Mouse (Mus musculus): Measurements from ENCODE around the gene Aqp9. TPM values are rescaled to one million over a fixed set of nuclear protein-coding genes. Genes with fewer than 3 reads are reported as not detected.

Gene Aqp9
- polyA plus RNA-seq, 1 experiment, result 0.32 TPM

- Histone ChIP-seq H3K27me3 (ENCODE audit: control insufficient read depth, insufficient read depth, insufficient read length) (no peaks in the 10 kb centered on the region), H3K4me2 (ENCODE audit: low read depth) (no peak overlapping the region), H3K36me3 (ENCODE audit: control insufficient read depth, insufficient read depth) (no peaks in the 10 kb centered on the region), H3ac (ENCODE audit: control insufficient read depth, insufficient read length) (no peak overlapping the region), H3K4me3 (no peak overlapping the region), H3K79me2 (ENCODE audit: control insufficient read depth, insufficient read depth) (no peaks in the 10 kb centered on the region)
- TF ChIP-seq POLR2AphosphoS2 (IDR thresholded peaks at IDR 0.05; ENCODE audit: insufficient read length, low read depth) (no peak), SRF (IDR thresholded peaks at IDR 0.05; ENCODE audit: control insufficient read depth, insufficient read length, low read depth) (no peak), TCF12 (IDR thresholded peaks at IDR 0.05; ENCODE audit: insufficient read depth, poor library complexity, severe bottlenecking) (no peak), TCF3 (IDR thresholded peaks at IDR 0.05; ENCODE audit: insufficient read length, low read depth) (no peak), REST (IDR thresholded peaks at IDR 0.05; ENCODE audit: insufficient read depth, insufficient read length) (no peak)
Measured at GRCm38 (mm10) chr9:71148890-71149289, 19.6 kb downstream of the Aqp9 start.

- H3ac ChIP-seq (ENCODE audit: control insufficient read depth, insufficient read length), result no peak overlapping the region
- H3K36me3 ChIP-seq (ENCODE audit: control insufficient read depth, insufficient read depth), result no peaks in the 10 kb centered on the region
- no peak for TF ChIP-seq TCF12 (IDR thresholded peaks at IDR 0.05; ENCODE audit: insufficient read depth, poor library complexity, severe bottlenecking)
- no peak for TF ChIP-seq TCF3 (IDR thresholded peaks at IDR 0.05; ENCODE audit: insufficient read length, low read depth)
- no peak for TF ChIP-seq USF1 (IDR thresholded peaks at IDR 0.05; ENCODE audit: low read depth)
- TF ChIP-seq CEBPB (IDR thresholded peaks at IDR 0.05; ENCODE audit: insufficient read depth, poor library complexity, severe bottlenecking), result no peak
- no peak for TF ChIP-seq MAX (IDR thresholded peaks at IDR 0.05; ENCODE audit: low read depth)
- TF ChIP-seq POLR2A (IDR thresholded peaks at IDR 0.05; ENCODE audit: insufficient read length, low read depth), result no peak
- TF ChIP-seq SRF (IDR thresholded peaks at IDR 0.05; ENCODE audit: control insufficient read depth, insufficient read length, low read depth), result no peak
- TF ChIP-seq MYOD1 (IDR thresholded peaks at IDR 0.05; ENCODE audit: control insufficient read depth in 1 of 3, insufficient read length in 2 of 3, low read depth in 2 of 3), result no peak
- no peak for TF ChIP-seq E2F4 (IDR thresholded peaks at IDR 0.05; ENCODE audit: insufficient read depth)
- no peak for TF ChIP-seq REST (IDR thresholded peaks at IDR 0.05; ENCODE audit: insufficient read depth, insufficient read length)
- no peak overlapping the region for H3K4me2 ChIP-seq (ENCODE audit: low read depth)
- no peak overlapping the region for H3K4me3 ChIP-seq
- no peaks in the 10 kb centered on the region for H3K27me3 ChIP-seq (ENCODE audit: control insufficient read depth, insufficient read depth, insufficient read length)
- no peaks in the 10 kb centered on the region for H3K79me2 ChIP-seq (ENCODE audit: control insufficient read depth, insufficient read depth)
Measured at GRCm38 (mm10) chr9:71146210-71146609, 22.3 kb downstream of the Aqp9 start.

- no peaks in the 10 kb centered on the region for H3K36me3 ChIP-seq (ENCODE audit: control insufficient read depth, insufficient read depth)
- no peak overlapping the region for H3ac ChIP-seq (ENCODE audit: control insufficient read depth, insufficient read length)
- H3K27me3 ChIP-seq (ENCODE audit: control insufficient read depth, insufficient read depth, insufficient read length), result no peaks in the 10 kb centered on the region
- H3K4me2 ChIP-seq (ENCODE audit: low read depth), result no peak overlapping the region
- no peak overlapping the region for H3K4me3 ChIP-seq
- TF ChIP-seq MYOD1 (IDR thresholded peaks at IDR 0.05; ENCODE audit: control insufficient read depth in 1 of 3, insufficient read length in 2 of 3, low read depth in 2 of 3) (no peak), CEBPB (IDR thresholded peaks at IDR 0.05; ENCODE audit: insufficient read depth, poor library complexity, severe bottlenecking) (no peak), SRF (IDR thresholded peaks at IDR 0.05; ENCODE audit: control insufficient read depth, insufficient read length, low read depth) (no peak), REST (IDR thresholded peaks at IDR 0.05; ENCODE audit: insufficient read depth, insufficient read length) (no peak), MAX (IDR thresholded peaks at IDR 0.05; ENCODE audit: low read depth) (no peak), E2F4 (IDR thresholded peaks at IDR 0.05; ENCODE audit: insufficient read depth) (no peak), POLR2AphosphoS2 (IDR thresholded peaks at IDR 0.05; ENCODE audit: insufficient read length, low read depth) (no peak), POLR2A (IDR thresholded peaks at IDR 0.05; ENCODE audit: insufficient read length, low read depth) (no peak), MYOG (IDR thresholded peaks at IDR 0.05; ENCODE audit: control insufficient read depth in 1 of 3, insufficient read depth in 1 of 3, insufficient read length in 2 of 3, low read depth in 2 of 3) (no peak), TCF3 (IDR thresholded peaks at IDR 0.05; ENCODE audit: insufficient read length, low read depth) (no peak), TCF12 (IDR thresholded peaks at IDR 0.05; ENCODE audit: insufficient read depth, poor library complexity, severe bottlenecking) (no peak), USF1 (IDR thresholded peaks at IDR 0.05; ENCODE audit: low read depth) (no peak)
- no peaks in the 10 kb centered on the region for H3K79me2 ChIP-seq (ENCODE audit: control insufficient read depth, insufficient read depth)
Measured at GRCm38 (mm10) chr9:71140205-71140604, 28.3 kb downstream of the Aqp9 start.

- no peaks in the 10 kb centered on the region for H3K79me2 ChIP-seq (ENCODE audit: control insufficient read depth, insufficient read depth)
- no peak overlapping the region for H3K4me2 ChIP-seq (ENCODE audit: low read depth)
- no peaks in the 10 kb centered on the region for H3K36me3 ChIP-seq (ENCODE audit: control insufficient read depth, insufficient read depth)
- no peaks in the 10 kb centered on the region for H3K27me3 ChIP-seq (ENCODE audit: control insufficient read depth, insufficient read depth, insufficient read length)
- H3K4me3 ChIP-seq, result no peak overlapping the region
- no peak overlapping the region for H3ac ChIP-seq (ENCODE audit: control insufficient read depth, insufficient read length)
- no peak for TF ChIP-seq MYOD1 (IDR thresholded peaks at IDR 0.05; ENCODE audit: control insufficient read depth in 1 of 3, insufficient read length in 2 of 3, low read depth in 2 of 3)
- no peak for TF ChIP-seq POLR2A (IDR thresholded peaks at IDR 0.05; ENCODE audit: insufficient read length, low read depth)
- no peak for TF ChIP-seq REST (IDR thresholded peaks at IDR 0.05; ENCODE audit: insufficient read depth, insufficient read length)
- no peak for TF ChIP-seq MYOG (IDR thresholded peaks at IDR 0.05; ENCODE audit: control insufficient read depth in 1 of 3, insufficient read depth in 1 of 3, insufficient read length in 2 of 3, low read depth in 2 of 3)
- TF ChIP-seq POLR2AphosphoS2 (IDR thresholded peaks at IDR 0.05; ENCODE audit: insufficient read length, low read depth), result no peak
- TF ChIP-seq MAX (IDR thresholded peaks at IDR 0.05; ENCODE audit: low read depth), result no peak
- no peak for TF ChIP-seq E2F4 (IDR thresholded peaks at IDR 0.05; ENCODE audit: insufficient read depth)
- TF ChIP-seq TCF12 (IDR thresholded peaks at IDR 0.05; ENCODE audit: insufficient read depth, poor library complexity, severe bottlenecking), result no peak
- no peak for TF ChIP-seq USF1 (IDR thresholded peaks at IDR 0.05; ENCODE audit: low read depth)
- no peak for TF ChIP-seq TCF3 (IDR thresholded peaks at IDR 0.05; ENCODE audit: insufficient read length, low read depth)
Measured at GRCm38 (mm10) chr9:71138936-71139335, 29.5 kb downstream of the Aqp9 start.

GRCm38 (mm10) chr9:71137267-71137945, 31.1 kb downstream of the Aqp9 start:
- H3K27me3 ChIP-seq (ENCODE audit: control insufficient read depth, insufficient read depth, insufficient read length), result peaks cover 10% of the 10 kb centered on the region
- no peak overlapping the region for H3ac ChIP-seq (ENCODE audit: control insufficient read depth, insufficient read length)
- no peak for TF ChIP-seq MYOD1 (IDR thresholded peaks at IDR 0.05; ENCODE audit: control insufficient read depth in 1 of 3, insufficient read length in 2 of 3, low read depth in 2 of 3)
- TF ChIP-seq POLR2A (IDR thresholded peaks at IDR 0.05; ENCODE audit: insufficient read length, low read depth), result no peak
- TF ChIP-seq MYOG (IDR thresholded peaks at IDR 0.05; ENCODE audit: control insufficient read depth in 1 of 3, insufficient read depth in 1 of 3, insufficient read length in 2 of 3, low read depth in 2 of 3), result no peak
- no peak for TF ChIP-seq TCF12 (IDR thresholded peaks at IDR 0.05; ENCODE audit: insufficient read depth, poor library complexity, severe bottlenecking)
- no peak for TF ChIP-seq USF1 (IDR thresholded peaks at IDR 0.05; ENCODE audit: low read depth)
- no peak for TF ChIP-seq CEBPB (IDR thresholded peaks at IDR 0.05; ENCODE audit: insufficient read depth, poor library complexity, severe bottlenecking)
- TF ChIP-seq REST (IDR thresholded peaks at IDR 0.05; ENCODE audit: insufficient read depth, insufficient read length), result no peak
- no peak for TF ChIP-seq POLR2AphosphoS2 (IDR thresholded peaks at IDR 0.05; ENCODE audit: insufficient read length, low read depth)
- no peak for TF ChIP-seq MAX (IDR thresholded peaks at IDR 0.05; ENCODE audit: low read depth)
- TF ChIP-seq E2F4 (IDR thresholded peaks at IDR 0.05; ENCODE audit: insufficient read depth), result no peak
- TF ChIP-seq SRF (IDR thresholded peaks at IDR 0.05; ENCODE audit: control insufficient read depth, insufficient read length, low read depth), result no peak
- no peak for TF ChIP-seq TCF3 (IDR thresholded peaks at IDR 0.05; ENCODE audit: insufficient read length, low read depth)

More at GRCm38 (mm10) chr9:71137267-71137945, 31.1 kb downstream of the Aqp9 start:
- no peaks in the 10 kb centered on the region for H3K79me2 ChIP-seq (ENCODE audit: control insufficient read depth, insufficient read depth)
- H3K4me2 ChIP-seq (ENCODE audit: low read depth), result no peak overlapping the region
- H3K36me3 ChIP-seq (ENCODE audit: control insufficient read depth, insufficient read depth), result no peaks in the 10 kb centered on the region
- no peak overlapping the region for H3K4me3 ChIP-seq
